24 mouse cellular contexts compared by ENCODE assay signal in genomic region chr8:83210676-83211075, GRCm38 (mm10).
"Had no signal": no experiment of that assay in that cellular context is flagged by ENCODE, and none has a peak within 500 bp of the region (broad histone marks: within the 10 kb centered on the region; RNA-seq: fewer than 3 reads in every experiment).

No protein-coding gene starts in this region.

- H3K27ac ChIP-seq: heart, embryonic 10.5 days; heart, embryonic 13.5 days; heart, embryonic 15.5 days; hindbrain, embryonic 13.5 days; hindbrain, embryonic 15.5 days; hindbrain, postnatal 0 days; layer of hippocampus, adult 2 months; left cerebral cortex, adult 2 months; limb, embryonic 10.5 days; limb, embryonic 12.5 days; liver, embryonic 13.5 days had no signal

- DNase-seq: gastrocnemius, postnatal 14 days; gastrocnemius, postnatal 36 days; heart, adult 18-20 months; heart, postnatal 14 days; heart, postnatal 36 days; kidney, adult 11 months; kidney, adult 2 months; kidney, postnatal 10 days; kidney, postnatal 25 days; kidney, postnatal 4 days; liver; liver, embryonic 13.5 days had no signal

- H3K9ac ChIP-seq: heart, embryonic 13.5 days; heart, embryonic 15.5 days; hindbrain, embryonic 13.5 days; hindbrain, embryonic 15.5 days; limb, embryonic 12.5 days; liver, embryonic 13.5 days had no signal

- H3K36me3 ChIP-seq: heart, embryonic 10.5 days; heart, embryonic 15.5 days; limb, embryonic 12.5 days; liver, embryonic 13.5 days had no signal

- H3K4me1 ChIP-seq: limb, embryonic 10.5 days; limb, embryonic 12.5 days had no signal

- H3K4me3 ChIP-seq: heart, embryonic 10.5 days; heart, embryonic 13.5 days; heart, embryonic 15.5 days; hindbrain, embryonic 13.5 days; hindbrain, embryonic 15.5 days; layer of hippocampus, adult 2 months; left cerebral cortex, adult 2 months; limb, embryonic 10.5 days; limb, embryonic 12.5 days; liver, embryonic 13.5 days had no signal

- H3K9me3 ChIP-seq: heart, embryonic 10.5 days; heart, embryonic 13.5 days; heart, embryonic 15.5 days; hindbrain, embryonic 13.5 days; hindbrain, embryonic 15.5 days; limb, embryonic 10.5 days; limb, embryonic 12.5 days; liver, embryonic 13.5 days had no signal

- ATAC-seq: hindbrain, postnatal 0 days; intestine, embryonic 16.5 days had no signal

- H3K4me2 ChIP-seq: heart, embryonic 13.5 days; heart, embryonic 15.5 days; hindbrain, embryonic 13.5 days; hindbrain, embryonic 15.5 days; limb, embryonic 12.5 days; liver, embryonic 11.5 days; liver, embryonic 13.5 days had no signal

- H3K27me3 ChIP-seq: heart, embryonic 13.5 days; heart, embryonic 15.5 days; hindbrain, embryonic 13.5 days; hindbrain, embryonic 15.5 days; limb, embryonic 12.5 days; liver, embryonic 13.5 days had no signal
